Mouse (Mus musculus) kidney, postnatal 14 days (tissue): Measurements from ENCODE around the gene Ptges3.
A peak's percentile ranks its signal among the peaks of the same experiment; 100 is the strongest.
"Not testable (repeated sequence)": the region's sequence is repeated elsewhere in the genome, so short reads cannot be mapped to it uniquely, and the experiment has no call there.

Experiments used
- DNase-seq: peaks from one replicate; pipeline ENCODE4 v3.0.0; 2022; ENCODE audit warnings: mixed read lengths

The Ptges3 gene

DNA sequence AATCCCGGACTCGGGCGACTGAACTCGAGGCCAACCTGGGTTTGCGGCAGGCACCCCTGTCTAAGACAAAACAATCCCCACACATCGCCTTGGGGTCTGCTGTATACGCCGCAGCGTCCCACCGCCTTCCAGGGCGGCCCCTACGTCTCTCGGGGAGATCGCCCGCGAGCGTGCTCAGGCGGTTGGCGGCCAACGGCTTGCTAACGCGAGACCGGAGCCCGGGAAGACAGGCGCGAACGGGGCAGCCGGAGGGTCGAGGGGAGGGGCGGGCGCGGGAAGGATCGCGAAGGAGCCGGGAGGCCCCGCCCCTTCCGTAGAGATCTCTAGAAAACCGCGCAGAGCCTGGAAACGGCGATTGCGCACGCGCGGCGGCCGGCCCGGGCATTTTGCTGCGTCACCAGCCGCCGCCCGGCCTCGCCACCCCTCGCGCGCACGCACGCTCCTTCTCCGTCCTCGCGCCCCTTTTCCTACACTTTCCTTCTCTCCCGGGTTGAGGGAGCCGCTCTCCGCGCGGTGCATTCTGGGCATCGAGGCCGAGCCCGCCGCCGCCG, at the start of gene Ptges3:
Gene Ptges3, plus strand, starts transcription at position 354 of the 551 bp plus-strand sequence.
- peak; percentile 99 for DNase-seq

DNA sequence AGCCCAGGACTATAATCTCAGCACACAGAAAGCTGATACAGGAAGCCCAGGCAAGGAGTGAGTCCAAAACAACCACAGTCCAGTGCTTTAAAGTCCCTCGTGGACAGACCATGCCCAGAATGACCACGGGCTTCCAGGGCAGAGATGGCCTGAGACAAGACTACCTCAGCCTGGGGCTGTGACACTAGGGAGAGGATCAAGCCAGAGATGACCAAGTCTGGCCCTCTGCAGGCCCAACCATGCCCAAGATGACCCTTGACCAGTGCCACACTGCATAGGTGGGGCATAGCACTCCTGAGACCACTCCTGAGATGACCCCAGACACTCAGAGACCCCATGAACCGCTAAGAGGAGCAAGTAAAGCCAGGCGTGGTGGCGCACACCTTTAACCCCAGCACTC, 49.0 kb upstream of the Ptges3 start:
- DNase-seq = no peak

DNA sequence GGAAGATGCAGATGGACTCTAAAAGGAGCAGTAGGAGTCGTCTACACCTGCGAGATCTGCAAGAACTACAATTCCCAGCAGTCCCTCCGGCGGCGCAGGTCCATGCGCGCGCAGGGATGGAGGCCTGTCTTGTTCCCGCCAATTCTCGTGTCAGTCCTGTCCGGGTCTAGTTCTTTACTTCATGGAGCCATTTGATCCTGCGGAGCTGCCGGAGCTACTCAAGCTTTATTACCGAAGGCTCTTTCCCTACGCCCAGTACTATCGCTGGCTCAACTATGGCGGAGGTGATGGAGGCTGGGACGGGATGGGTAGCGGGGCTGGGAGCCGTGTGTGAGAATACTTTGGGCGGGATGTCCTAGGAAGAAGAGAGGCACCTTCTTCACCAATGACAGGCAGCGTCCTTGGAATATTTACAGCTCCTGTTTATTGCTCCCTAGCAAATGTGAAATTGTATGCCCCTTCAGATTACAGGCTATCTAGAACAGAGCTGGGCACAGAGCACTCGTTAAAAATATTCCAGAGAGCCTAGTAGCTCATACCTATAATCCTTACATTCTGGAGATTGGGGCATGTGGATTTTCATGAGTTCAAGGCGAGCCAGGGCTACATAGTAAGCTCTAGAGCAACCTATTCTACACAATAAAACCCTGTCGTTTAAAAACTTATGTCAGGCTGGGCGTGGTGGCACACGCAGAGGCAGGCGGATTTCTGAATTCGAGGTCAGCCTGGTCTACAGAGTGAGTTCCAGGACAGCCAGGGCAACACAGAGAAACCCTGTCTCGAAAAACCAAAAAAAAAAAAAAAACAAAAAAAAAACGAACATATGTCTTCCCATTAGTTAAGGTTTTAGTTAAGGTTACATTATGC, 43.5 kb upstream of the Ptges3 start, which contains the start of gene Prim1:
Gene Prim1, plus strand, starts transcription at position 101 of the 867 bp plus-strand sequence.
- peak; percentile 89 for DNase-seq

DNA sequence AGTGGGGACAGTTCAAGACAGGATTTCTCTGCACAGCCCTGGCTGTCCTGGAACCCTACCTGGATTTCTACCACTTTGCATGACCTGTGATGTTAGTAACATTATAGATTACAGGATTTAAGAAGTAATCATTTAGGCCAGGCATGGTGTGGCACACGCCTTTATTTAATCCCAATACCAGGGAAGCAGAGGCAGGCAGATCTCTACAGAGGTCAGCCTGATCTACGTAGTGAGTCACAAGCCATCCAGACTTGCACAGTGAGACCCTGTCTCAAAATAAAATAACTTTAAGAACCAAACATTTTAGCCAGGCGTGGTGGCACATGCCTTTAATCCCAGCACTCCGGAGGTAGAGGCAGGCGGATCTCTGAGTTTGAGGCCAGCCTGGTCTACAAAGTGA, 36.6 kb upstream of the Ptges3 start:
- DNase-seq = no peak

DNA sequence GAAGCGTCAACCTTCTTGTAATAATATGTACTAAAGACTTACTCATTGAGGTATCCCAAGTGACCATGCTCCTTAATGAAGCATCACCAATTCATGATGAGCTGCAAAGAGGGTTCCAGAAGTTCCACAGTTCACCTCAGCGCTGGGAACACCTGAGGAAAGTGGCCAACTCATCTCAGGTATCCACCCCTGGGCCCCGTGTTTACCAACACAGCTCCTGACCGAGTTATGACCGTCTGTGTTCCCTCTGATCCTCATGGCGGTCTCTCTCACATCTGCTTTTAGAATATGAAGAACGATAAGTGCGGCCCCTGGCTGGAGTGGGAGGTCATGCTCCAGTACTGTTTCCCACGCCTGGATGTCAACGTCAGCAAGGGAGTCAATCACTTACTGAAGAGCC, 35.3 kb upstream of the Ptges3 start:
- no peak for DNase-seq

DNA sequence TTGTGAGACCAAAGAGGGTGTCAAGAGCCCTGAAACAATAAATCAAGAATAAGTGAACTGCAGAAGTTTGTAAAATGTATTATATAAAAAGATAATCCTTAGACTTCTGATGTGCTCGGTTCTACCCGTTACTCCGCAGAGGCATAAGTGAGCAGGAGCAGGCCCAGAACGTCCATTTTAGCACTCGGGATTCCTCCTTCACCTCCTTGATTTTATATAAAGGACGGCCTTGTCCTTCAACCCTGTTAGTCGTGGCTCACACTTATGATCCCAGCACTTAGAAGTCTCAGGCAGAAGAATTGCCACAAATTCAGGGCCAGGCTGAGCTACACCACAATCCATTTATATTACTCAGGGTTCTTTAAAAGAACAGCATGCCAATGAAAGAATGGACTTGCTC, 28.8 kb upstream of the Ptges3 start:
- DNase-seq = no peak

DNA sequence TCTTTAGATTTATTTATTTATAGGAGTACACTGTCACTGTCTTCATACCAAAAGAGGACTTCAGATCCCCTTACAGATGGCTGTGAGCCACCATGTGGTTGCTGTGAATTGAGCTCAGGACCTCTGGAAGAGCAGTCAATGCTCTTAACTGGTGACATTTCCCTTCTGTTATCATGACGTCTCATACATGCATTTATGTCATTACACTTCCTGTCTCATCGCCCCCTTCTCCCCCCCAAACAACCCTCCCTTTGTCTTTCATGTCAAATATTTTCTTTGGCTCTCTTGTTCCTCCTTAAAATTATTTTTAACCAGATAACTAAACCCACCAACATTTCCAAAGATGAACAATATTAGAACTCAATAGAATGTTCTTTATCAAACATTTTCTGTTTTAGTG, 27.9 kb upstream of the Ptges3 start:
- DNase-seq = no peak

DNA sequence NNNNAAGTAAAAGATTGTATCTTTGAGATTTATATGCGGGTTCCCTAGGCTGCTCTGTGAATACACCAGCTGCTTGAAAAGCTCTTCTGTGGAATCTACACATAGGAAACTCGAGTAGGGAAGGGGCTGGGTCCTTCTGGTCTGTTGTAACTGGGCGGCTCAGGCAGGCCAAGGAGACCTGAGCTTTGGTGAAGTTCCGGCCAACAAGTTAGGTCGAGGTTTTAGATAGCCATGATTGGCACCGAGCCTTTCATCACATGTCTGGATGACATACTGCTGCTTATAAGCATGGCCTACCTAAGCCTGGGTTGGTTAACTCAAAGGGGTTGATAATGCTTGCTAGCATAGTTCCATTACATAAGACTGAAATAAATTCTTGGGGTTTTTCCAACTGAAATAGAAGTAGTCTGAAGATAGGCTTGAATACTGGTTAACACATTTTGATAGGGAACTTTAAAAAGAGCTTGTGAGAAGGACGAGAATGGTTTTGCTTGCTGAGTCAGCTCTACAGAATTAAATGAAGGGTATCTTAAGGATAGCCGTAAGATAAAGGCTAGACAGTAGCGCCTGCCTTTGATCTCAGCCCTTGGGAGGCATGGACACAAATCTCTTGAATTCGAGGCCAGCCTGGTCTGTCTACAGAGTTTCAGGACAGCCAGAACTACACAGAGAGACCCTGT, 21.9 kb upstream of the Ptges3 start:
- peak; percentile 69 for DNase-seq

DNA sequence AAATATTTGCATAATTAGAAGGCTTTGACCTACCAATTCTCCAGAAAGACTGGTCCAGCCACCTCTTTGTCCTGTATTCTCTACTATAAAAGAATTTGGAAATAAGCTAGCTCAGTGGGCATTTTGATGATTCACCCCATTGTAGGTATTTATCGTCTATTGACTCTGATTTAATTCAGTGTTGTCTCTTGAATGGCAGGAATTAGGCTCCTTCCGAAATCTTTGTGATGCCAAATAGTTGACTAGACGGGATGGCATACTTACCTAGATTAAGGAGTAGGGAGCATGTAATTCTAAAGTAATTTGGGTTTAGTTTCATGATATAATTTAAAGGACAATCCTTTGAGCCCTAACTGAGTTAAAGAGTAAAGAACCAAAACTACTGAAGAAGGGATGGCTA, 20.8 kb upstream of the Ptges3 start:
- DNase-seq = no peak

DNA sequence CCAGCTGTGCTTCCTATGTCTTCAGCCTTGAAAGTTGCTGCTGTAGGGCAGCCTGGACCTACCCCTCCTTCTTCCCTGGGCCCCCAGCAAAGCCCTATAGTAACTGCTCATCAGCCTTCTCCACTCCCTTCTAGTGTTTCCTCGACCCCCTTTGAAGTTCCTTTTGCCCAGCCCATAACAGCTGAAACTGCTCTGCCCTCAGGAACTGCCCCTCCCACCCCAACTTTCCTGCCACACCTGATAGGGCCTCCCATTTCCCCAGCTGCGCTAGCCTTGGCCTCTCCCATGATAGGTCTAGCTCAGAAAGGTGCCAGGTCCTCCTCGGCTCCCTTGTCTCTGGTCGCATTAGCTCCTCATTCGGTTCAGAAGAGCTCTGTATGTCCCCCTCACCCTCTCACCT, 19.6 kb upstream of the Ptges3 start:
- DNase-seq = no peak

DNA sequence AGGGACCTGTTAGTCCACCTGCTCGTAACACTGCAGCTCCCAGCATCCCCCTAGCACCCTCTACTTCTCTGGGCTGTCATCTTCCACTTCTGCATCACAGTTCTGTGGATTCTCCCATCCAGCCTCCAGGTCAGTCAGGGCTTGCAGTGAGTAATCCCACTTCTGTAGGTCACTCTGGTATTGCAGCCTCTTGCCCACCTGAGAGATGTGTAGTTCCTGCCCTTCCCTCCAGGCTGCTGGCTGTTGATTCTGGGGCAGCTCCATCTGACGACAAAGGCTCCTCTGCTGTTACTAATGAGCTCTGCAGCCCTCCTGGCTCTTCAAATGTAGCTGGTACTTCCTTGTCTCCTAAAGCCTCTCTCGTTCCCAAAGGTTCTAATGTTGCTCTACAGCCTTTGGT, 18.9 kb upstream of the Ptges3 start:
- DNase-seq = no peak

DNA sequence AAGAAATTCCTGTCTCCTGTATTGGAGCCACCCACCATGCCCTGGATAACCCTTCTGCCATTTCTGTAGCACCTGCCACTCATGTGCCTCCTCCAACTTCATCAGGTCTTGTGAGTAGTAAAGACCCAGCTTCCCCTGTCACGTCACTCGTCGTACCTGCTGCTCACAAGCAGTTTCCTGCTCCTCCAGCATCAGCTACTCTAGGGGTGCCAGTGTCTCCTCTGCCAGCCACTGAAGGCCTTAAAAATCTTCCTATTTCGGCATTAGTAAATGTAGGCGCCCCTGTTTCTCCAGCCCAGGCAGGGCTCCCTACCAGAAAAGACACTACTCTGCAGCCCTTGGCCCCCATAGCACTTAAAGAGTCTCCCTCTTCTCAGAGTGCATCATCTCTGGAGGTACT, 18.5 kb upstream of the Ptges3 start:
- DNase-seq = no peak

DNA sequence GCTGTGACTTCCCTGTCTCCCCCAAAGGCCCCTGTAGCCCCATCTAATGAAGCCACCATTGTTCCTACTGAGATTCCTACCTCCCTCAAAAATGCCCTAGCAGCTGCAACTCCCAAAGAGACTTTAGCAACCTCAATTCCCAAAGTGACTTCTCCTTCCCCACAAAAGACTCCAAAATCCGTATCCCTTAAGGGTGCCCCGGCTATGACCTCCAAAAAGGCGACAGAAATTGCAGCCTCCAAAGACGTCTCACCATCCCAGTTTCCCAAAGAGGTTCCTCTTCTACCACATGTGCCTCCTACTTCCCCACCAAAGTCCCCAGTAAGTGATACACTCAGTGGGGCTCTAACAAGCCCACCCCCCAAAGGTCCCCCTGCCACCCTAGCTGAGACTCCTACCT, 17.1 kb upstream of the Ptges3 start:
- DNase-seq = no peak

DNA sequence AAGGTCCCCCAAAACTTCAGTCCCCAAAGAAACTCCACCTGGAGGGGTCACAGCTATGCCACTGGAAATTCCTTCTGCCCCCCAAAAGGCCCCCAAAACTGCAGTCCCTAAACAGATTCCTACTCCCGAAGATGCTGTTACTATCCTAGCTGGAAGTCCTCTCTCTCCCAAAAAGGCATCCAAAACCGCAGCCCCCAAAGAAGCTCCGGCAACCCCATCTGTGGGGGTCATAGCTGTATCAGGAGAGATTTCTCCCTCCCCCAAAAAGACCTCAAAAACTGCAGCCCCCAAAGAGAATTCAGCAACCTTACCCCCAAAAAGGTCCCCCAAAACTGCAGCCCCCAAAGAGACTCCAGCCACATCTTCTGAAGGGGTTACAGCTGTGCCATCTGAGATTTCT, 16.3 kb upstream of the Ptges3 start:
- DNase-seq = no peak

DNA sequence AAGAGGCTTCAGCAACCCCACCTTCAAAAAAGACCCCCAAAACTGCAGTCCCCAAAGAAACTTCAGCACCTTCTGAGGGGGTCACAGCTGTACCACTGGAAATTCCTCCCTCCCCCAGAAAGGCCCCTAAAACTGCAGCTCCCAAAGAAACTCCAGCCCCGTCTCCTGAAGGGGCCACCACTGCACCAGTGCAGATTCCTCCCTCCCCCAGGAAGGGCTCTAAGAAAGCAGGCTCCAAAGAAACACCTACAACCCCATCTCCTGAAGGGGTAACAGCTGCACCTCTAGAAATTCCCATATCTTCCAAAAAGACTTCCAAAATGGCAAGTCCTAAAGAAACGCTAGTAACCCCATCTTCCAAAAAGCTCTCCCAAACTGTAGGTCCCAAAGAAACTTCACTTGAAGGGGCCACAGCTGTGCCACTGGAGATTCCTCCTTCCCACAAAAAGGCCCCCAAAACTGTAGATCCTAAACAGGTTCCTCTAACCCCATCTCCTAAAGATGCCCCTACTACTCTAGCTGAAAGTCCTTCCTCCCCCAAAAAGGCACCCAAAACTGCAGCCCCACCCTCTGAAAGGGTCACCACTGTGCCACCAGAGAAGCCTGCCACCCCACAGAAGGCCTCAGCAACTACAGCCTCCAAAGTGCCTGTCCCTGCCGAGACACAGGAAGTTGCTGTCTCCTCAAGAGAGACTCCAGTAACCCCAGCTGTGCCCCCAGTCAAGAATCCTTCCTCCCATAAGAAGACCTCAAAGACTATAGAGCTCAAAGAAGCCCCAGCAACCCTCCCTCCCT, 15.5 kb upstream of the Ptges3 start:
- DNase-seq = no peak

DNA sequence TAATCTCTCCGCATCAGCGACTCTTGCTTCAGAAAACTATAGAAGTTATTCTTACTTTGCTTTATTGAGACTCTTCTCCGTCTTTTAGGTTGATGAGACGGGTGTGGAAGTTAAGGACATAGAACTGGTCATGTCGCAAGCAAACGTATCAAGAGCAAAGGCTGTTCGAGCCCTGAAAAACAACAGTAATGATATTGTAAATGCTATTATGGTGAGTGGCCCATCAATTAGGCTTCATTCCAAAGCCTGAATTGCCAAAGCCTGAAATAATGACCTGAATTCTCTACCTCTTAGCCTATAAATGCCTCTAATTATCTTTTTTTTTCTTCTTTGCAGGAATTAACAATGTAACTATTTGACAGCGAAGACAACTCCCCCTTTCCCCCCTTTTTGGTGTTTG, 10.6 kb upstream of the Ptges3 start:
- DNase-seq = no peak

DNA sequence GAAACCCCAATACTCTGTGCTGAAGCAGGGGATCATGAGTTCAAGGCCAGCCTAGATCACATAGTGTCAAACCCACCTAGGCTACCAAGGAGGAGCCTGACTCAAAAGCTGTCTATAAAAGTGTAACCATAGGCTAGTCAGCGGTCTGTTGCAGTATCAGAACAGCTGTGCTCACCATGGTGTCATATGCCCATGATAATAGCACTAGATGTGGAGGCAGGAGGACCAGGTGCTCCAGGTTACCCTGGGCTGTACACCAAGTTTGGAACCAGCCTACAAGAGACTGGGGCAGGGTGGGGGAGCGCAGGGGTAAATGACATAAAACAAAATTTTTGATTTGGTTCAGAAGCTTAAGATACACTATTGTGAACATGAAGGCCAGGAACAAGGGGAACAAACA, 9.0 kb upstream of the Ptges3 start:
- no peak for DNase-seq

DNA sequence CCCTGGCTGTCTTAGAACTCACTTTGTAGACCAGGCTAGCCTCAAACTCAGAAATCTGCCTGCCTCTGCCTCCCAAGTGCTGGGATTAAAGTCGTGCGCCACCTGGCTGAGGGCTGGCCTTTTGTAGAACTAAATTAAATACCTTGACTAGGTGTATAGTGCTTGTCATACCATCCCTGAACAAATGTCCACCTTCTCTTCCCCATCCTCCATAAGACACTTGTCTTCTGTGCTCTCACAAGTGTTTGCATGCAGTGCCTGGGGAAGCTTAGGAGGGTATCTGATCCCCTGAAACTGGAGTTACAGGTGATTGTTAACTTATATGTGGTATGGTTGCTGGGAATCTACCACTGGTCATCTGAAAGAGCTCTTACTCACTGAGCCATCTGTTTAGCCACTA, 8.4 kb upstream of the Ptges3 start:
- DNase-seq = no peak

DNA sequence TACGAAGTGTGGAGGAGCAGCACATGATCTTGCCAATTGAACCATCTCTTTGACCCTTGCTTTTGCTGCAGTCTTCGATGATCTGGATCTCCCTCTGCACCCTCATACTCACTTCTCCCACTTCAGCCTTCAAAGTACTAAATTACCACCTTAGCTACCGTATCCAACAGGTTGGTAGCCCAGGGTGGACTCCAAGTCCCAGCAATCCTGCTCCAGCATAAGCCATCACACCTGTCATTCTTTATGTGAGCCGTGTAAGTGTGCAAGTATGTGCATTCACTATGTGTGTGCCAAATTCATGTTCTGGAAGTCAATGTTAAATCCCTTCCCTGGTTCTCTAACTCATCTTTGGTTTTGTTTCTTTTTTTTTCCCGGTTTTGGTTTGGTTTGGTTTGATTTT, 7.2 kb upstream of the Ptges3 start:
- no peak for DNase-seq

DNA sequence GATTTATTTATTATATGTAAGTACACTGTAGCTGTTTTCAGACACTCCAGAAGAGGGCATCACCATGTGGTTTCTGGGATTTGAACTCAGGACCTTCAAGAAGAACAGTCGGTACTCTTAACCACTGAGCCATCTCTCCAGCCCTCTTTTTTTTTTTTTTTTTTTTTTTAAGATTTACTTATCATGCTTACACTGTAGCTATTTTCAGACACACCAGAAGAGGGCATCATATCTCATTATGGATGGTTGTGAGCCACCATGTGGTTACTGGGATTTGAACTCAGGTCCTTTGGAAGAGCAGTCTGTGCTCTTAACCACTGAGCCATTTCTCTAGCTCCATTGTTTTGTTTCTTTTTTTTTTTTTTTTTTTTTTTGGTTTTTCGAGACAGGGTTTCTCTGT, 6.6 kb upstream of the Ptges3 start:
- DNase-seq = not testable (repeated sequence)

DNA sequence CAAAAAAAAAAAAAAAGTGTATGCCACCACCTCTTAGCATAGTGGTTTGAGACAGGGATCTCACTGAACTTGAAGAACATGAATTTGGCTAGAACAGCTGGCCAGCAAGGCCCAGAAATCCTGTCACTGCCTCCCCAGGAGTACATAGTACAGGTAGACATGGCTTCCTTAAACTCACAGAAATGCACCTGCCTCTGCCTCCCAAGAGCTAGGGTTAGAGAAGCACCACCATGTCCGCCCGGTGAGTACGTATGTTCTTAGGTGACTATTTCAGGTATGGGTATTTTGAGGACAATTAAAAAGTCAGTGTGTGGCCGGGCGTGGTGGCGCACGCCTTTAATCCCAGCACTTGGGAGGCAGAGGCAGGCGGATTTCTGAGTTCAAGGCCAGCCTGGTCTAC, 5.8 kb upstream of the Ptges3 start:
- no peak for DNase-seq

DNA sequence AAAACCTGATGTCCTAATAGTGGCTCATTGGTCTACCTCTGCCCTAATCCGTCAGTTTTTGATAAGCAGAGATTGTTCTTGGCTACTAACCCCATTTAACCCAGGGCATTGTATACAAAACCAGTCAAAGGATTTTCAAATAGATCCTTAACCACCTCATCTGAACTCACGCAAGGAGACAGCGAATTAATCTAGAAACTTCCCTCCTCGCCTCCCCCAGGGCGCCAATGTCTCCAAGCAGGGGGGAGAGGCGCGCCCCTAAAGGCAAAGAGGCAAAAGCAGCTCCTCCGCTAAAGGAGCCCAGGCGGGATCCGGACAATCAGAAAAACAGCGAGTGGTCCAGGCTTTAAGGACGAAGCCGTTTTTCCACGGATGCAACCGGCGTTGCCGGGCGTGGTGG, 570 bp upstream of the Ptges3 start:
- no peak for DNase-seq
